Mouse (Mus musculus) liver, postnatal 0 days (tissue): ENCODE measurements at regions not wholly inside any gene's neighbourhood (a gene's known extent, or its start where the extent isn't known, plus 50 kb on each side); places are given as distances from the start of the nearest gene placed in this dataset.

Experiments used
- ATAC-seq: fragments of 200-750 bp; cut with Nextera tagmentation; 2 replicates; pipeline ENCODE4 v1.8.0; 2017; ENCODE audit warnings: mild to moderate bottlenecking, moderate library complexity
- DNase-seq: peaks from one replicate; pipeline ENCODE4 v3.0.0-alpha.2; 2016
- H3K27ac ChIP-seq: fragments of 300-500 bp; sonication (generic); 2 replicates; pipeline ENCODE4 v1.5.1; 2014; ENCODE audit warnings: antibody characterized with exemption, moderate library complexity, mild to moderate bottlenecking, low read depth
- H3K27me3 ChIP-seq: fragments of 300-500 bp; sonication (generic); 2 replicates; pipeline ENCODE4 v1.6.1; 2014; ENCODE audit warnings: low read length, control low read depth, mixed read lengths; ENCODE audit not compliant: insufficient read depth
- H3K36me3 ChIP-seq: fragments of 300-500 bp; sonication (generic); replicated peaks from 2 replicates; pipeline ENCODE4 v1.6.1; 2014; ENCODE audit warnings: mild to moderate bottlenecking, control low read depth, low read length, moderate library complexity, mixed read lengths; ENCODE audit not compliant: insufficient read depth
- H3K4me1 ChIP-seq: fragments of 300-500 bp; sonication (generic); 2 replicates; pipeline ENCODE4 v1.6.1; 2014; ENCODE audit warnings: antibody characterized with exemption, mild to moderate bottlenecking, control low read depth; ENCODE audit not compliant: insufficient read depth
- H3K4me2 ChIP-seq: fragments of 300-500 bp; sonication (generic); 2 replicates; pipeline ENCODE4 v1.6.1; 2014; ENCODE audit warnings: low read depth, mild to moderate bottlenecking, low read length, moderate library complexity, mixed read lengths
- H3K4me3 ChIP-seq: fragments of 300-500 bp; sonication (generic); 2 replicates; pipeline ENCODE4 v1.5.1; 2014; ENCODE audit warnings: low read depth, low read length
- H3K9ac ChIP-seq: fragments of 300-500 bp; sonication (generic); replicated peaks from 2 replicates; pipeline ENCODE4 v1.6.1; 2014; ENCODE audit warnings: mild to moderate bottlenecking, moderate library complexity
- H3K9me3 ChIP-seq: fragments of 300-500 bp; sonication (generic); 2 replicates; pipeline ENCODE4 v1.6.1; 2016; ENCODE audit warnings: mild to moderate bottlenecking, control low read depth, low read length, mixed read lengths
- CTCF ChIP-seq: sonication (generic); IDR thresholded peaks from 2 replicates; pipeline ENCODE4 v1.5.1; 2016; ENCODE audit warnings: antibody characterized with exemption, low read depth
- EP300 ChIP-seq: IDR thresholded peaks from 2 replicates; pipeline ENCODE4 v1.6.1; 2016; ENCODE audit warnings: antibody characterized with exemption, low read depth, mild to moderate bottlenecking
- WGBS: fragments of 180-500 bp; shearing (Covaris S2); extraction: QIAGEN DNeasy Blood & Tissue Kit; methylation state at CpG from one replicate; pipeline ENCODE4 v1.1.7; 2014; ENCODE audit not compliant: insufficient replicate concordance; 5-methylcytosine and 5-hydroxymethylcytosine counted together

GRCm38 (mm10) chr4:34494961-34495723 lies 55.6 kb upstream of the Akirin2 start:
- Histone ChIP-seq H3K27ac (no peak overlapping the region), H3K9ac (no peak overlapping the region), H3K36me3 (no peaks in the 10 kb centered on the region), H3K27me3 (no peaks in the 10 kb centered on the region), H3K4me2 (0 out of 2 replicates have a peak overlapping the region, but pooled peaks have one; percentile 7), H3K4me3 (no peak overlapping the region), H3K9me3 (no peaks in the 10 kb centered on the region), H3K4me1 (no peaks in the 10 kb centered on the region)
- ATAC-seq (no peak), DNase-seq (no peak)
- no peak for TF ChIP-seq EP300
- no peak for TF ChIP-seq CTCF
- WGBS: 45% methylated on average over 10 of the region's 10 CpGs

- Histone ChIP-seq H3K27ac (no peak overlapping the region), H3K36me3 (no peaks in the 10 kb centered on the region), H3K9ac (no peak overlapping the region), H3K4me3 (no peak overlapping the region), H3K4me1 (no peaks in the 10 kb centered on the region), H3K4me2 (no peak overlapping the region), H3K27me3 (no peaks in the 10 kb centered on the region), H3K9me3 (no peaks in the 10 kb centered on the region)
- DNase-seq (no peak), ATAC-seq (no peak)
- TF ChIP-seq EP300 (no peak), CTCF (no peak)
- WGBS: 84% methylated on average over 9 of the region's 9 CpGs
Measured at GRCm38 (mm10) chr4:34498325-34498724, 52.4 kb upstream of the Akirin2 start.

- DNase-seq (no peak), ATAC-seq (no peak)
- no peak overlapping the region for H3K9ac ChIP-seq
- 85% methylated on average over 7 of the region's 7 CpGs for WGBS
- no peak overlapping the region for H3K4me3 ChIP-seq
- no peaks in the 10 kb centered on the region for H3K9me3 ChIP-seq
- H3K4me1 ChIP-seq: no peaks in the 10 kb centered on the region
- TF ChIP-seq CTCF: no peak
- TF ChIP-seq EP300: no peak
- H3K27me3 ChIP-seq: no peaks in the 10 kb centered on the region
- no peak overlapping the region for H3K4me2 ChIP-seq
- no peak overlapping the region for H3K27ac ChIP-seq
- H3K36me3 ChIP-seq: no peaks in the 10 kb centered on the region
Measured at GRCm38 (mm10) chr4:34498781-34499180, 52.0 kb upstream of the Akirin2 start.

GRCm38 (mm10) chr4:34499731-34500130 lies 51.0 kb upstream of the Akirin2 start:
- 78% methylated on average over 3 of the region's 3 CpGs for WGBS
- DNase-seq (no peak), ATAC-seq (no peak)
- Histone ChIP-seq H3K4me2 (no peak overlapping the region), H3K36me3 (no peaks in the 10 kb centered on the region), H3K27ac (no peak overlapping the region), H3K9ac (no peak overlapping the region), H3K4me3 (no peak overlapping the region), H3K4me1 (no peaks in the 10 kb centered on the region), H3K9me3 (no peaks in the 10 kb centered on the region), H3K27me3 (no peaks in the 10 kb centered on the region)
- TF ChIP-seq CTCF: no peak
- no peak for TF ChIP-seq EP300
